Mouse (Mus musculus) gastrocnemius, postnatal 36 days (tissue): Measurements from ENCODE around the gene Cpeb3. TPM values are rescaled to one million over a fixed set of nuclear protein-coding genes. Genes with fewer than 3 reads are reported as not detected.
"Not testable (repeated sequence)": the region's sequence is repeated elsewhere in the genome, so short reads cannot be mapped to it uniquely, and the experiment has no call there.

Source experiments
- DNase-seq, 2 experiments: peaks; one replicate each; pipeline ENCODE4 v3.0.0; 2022
- intact Hi-C: fragments of 180-260 bp; cut with DNase I; formaldehyde crosslinking; loops from one replicate; pipeline ENCODE4 v1.15.1; 2025
- total RNA-seq, 2 experiments: library from RNA; stranded (reverse); gene quantifications; 2 replicates each; pipeline ENCODE4 v1.2.3; 2021

Cpeb3 gene
- total RNA-seq, 2 experiments from 2014 or later, result 47.6 to 50.2 TPM

- DNase-seq, result no peak
- intact Hi-C loops, result loop anchor here (5.0 to 10.0 kb wide), 2 partner anchors 45 to 118 kb away; no protein-coding TSS in a partner anchor
Observed at GRCm38 (mm10) chr19:37172566-37173130, 35.8 kb downstream of the Cpeb3 start.

- intact Hi-C loops, result loop anchor here (5.0 to 10.0 kb wide), 2 partner anchors 45 to 117 kb away; no protein-coding TSS in a partner anchor
- DNase-seq, result no peak
Observed at GRCm38 (mm10) chr19:37172096-37172495, 36.3 kb downstream of the Cpeb3 start.

GRCm38 (mm10) chr19:37156770-37157336 is 51.5 kb downstream of the Cpeb3 start:
- intact Hi-C loops, result no loop called here
- DNase-seq, result no peak

- intact Hi-C loops, result no loop called here
- DNase-seq, result no peak
Observed at GRCm38 (mm10) chr19:37156040-37156439, 52.4 kb downstream of the Cpeb3 start.

- DNase-seq, result no peak
- intact Hi-C loops, result no loop called here
Observed at GRCm38 (mm10) chr19:37147145-37147544, 61.3 kb downstream of the Cpeb3 start.

- DNase-seq, result no peak
- intact Hi-C loops, result no loop called here
Observed at GRCm38 (mm10) chr19:37145846-37146245, 62.6 kb downstream of the Cpeb3 start.

- DNase-seq, result no peak
- intact Hi-C loops, result no loop called here
Observed at GRCm38 (mm10) chr19:37145401-37145800, 63.0 kb downstream of the Cpeb3 start.

- intact Hi-C loops, result no loop called here
- DNase-seq, result no peak
Observed at GRCm38 (mm10) chr19:37141623-37142022, 66.8 kb downstream of the Cpeb3 start.

- intact Hi-C loops, result no loop called here
- no peak for DNase-seq
Observed at GRCm38 (mm10) chr19:37137133-37137532, 71.3 kb downstream of the Cpeb3 start.

GRCm38 (mm10) chr19:37135459-37135858 is 72.9 kb downstream of the Cpeb3 start:
- intact Hi-C loops, DNase-seq: not testable (repeated sequence)

- no peak for DNase-seq
- intact Hi-C loops, result no loop called here
Observed at GRCm38 (mm10) chr19:37133666-37134065, 74.7 kb downstream of the Cpeb3 start.

GRCm38 (mm10) chr19:37131660-37132059 is 76.7 kb downstream of the Cpeb3 start:
- intact Hi-C loops, result no loop called here
- no peak for DNase-seq

- intact Hi-C loops, result loop anchor here (5.0 kb wide), 1 partner anchor 44 kb away; no protein-coding TSS in a partner anchor
- DNase-seq, result no peak
Observed at GRCm38 (mm10) chr19:37128461-37128860, 79.9 kb downstream of the Cpeb3 start.

GRCm38 (mm10) chr19:37127018-37127567 is 81.3 kb downstream of the Cpeb3 start:
- no peak for DNase-seq
- intact Hi-C loops, result loop anchor here (5.0 kb wide), 1 partner anchor 45 kb away; no protein-coding TSS in a partner anchor

GRCm38 (mm10) chr19:37124961-37125360 is 83.4 kb downstream of the Cpeb3 start:
- no peak for DNase-seq
- intact Hi-C loops, result loop anchor here (5.0 kb wide), 1 partner anchor 47 kb away; no protein-coding TSS in a partner anchor

GRCm38 (mm10) chr19:37119281-37119680 is 89.1 kb downstream of the Cpeb3 start:
- DNase-seq, result no peak
- intact Hi-C loops, result no loop called here

GRCm38 (mm10) chr19:37115824-37116223 is 92.6 kb downstream of the Cpeb3 start:
- intact Hi-C loops, result no loop called here

GRCm38 (mm10) chr19:37115374-37115773 is 93.0 kb downstream of the Cpeb3 start:
- intact Hi-C loops, result no loop called here
- no peak for DNase-seq

More at GRCm38 (mm10) chr19:37115824-37116223, 92.6 kb downstream of the Cpeb3 start:
- DNase-seq, result no peak

GRCm38 (mm10) chr19:37111831-37112230 is 96.6 kb downstream of the Cpeb3 start:
- intact Hi-C loops, result no loop called here

GRCm38 (mm10) chr19:37110494-37110893 is 97.9 kb downstream of the Cpeb3 start:
- no peak for DNase-seq
- intact Hi-C loops, result no loop called here

More at GRCm38 (mm10) chr19:37111831-37112230, 96.6 kb downstream of the Cpeb3 start:
- DNase-seq, result no peak

GRCm38 (mm10) chr19:37109853-37110252 is 98.5 kb downstream of the Cpeb3 start:
- no peak for DNase-seq
- intact Hi-C loops, result no loop called here

GRCm38 (mm10) chr19:37100689-37101088 is 107.7 kb downstream of the Cpeb3 start:
- intact Hi-C loops, result no loop called here
- DNase-seq, result no peak
